Mouse (Mus musculus) ovary, postnatal 36 days (tissue): Measurements from ENCODE around the gene Pex13.

Experiments used
- DNase-seq: peaks from one replicate; pipeline ENCODE4 v3.0.0; 2022; ENCODE audit warnings: low spot score, mixed read lengths

Gene Pex13

GRCm38 (mm10) chr11:23665798-23666501 is at the start of gene Pex13:
TSS of gene Pex13 (minus strand) at chr11:23665959.
- DNase-seq, result peak; percentile 94

- no peak for DNase-seq
Measured at GRCm38 (mm10) chr11:23712299-23712698, 46.5 kb upstream of the Pex13 start.

GRCm38 (mm10) chr11:23704604-23705294 is 39.0 kb upstream of the Pex13 start:
- no peak for DNase-seq

DNA sequence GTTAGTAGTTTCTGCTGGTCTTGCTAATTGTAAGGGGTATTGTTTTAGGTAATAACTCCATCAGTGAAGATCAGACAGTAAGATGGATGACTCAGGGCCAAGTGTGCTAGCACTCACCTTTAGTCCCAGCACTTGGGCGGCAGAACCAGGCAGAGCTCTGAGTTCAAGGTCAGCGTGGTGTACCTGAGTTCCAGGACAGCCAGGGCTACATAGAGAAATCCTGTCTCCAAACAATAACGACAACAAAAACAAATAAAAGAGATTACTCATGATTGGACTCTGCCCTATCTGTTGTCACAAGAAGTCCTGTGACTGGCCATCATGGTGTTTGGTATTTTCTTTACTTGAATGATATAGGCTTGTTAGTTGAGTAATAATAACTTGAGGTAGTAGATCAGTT is 36.1 kb upstream of the Pex13 start:
- no peak for DNase-seq

DNA sequence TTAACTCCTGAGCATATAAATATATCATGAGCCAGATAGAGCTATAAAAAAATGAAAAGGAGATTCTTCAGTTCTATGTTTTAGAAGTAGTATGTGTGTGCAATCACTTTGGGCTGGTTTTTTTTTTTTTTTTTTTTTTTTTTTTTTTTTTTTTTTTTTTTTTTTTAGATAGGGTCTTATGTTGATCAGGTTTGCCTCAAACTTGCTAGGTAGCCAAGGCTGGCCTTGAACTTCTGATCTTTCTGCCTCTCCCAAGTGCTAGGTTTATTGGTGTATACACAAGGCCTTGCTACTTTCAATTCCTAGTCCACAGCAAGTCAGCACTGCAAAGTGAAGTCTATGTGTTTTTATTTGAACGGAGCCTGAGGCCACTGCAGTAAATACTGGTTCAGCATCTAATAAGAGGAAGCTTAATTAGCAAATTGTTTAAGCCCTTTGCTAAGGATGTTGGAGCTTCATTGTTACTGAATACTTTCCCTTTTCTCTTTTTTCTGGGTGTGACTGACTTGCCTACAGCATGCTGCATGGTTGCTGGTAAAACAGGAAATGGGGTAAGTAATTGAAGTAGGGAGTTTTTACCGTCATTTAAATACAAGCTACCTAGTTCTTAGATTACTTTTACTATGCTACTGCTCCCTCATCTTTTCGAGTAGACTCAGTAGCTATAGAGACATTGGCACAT is 33.8 kb upstream of the Pex13 start:
- DNase-seq, result no peak

DNA sequence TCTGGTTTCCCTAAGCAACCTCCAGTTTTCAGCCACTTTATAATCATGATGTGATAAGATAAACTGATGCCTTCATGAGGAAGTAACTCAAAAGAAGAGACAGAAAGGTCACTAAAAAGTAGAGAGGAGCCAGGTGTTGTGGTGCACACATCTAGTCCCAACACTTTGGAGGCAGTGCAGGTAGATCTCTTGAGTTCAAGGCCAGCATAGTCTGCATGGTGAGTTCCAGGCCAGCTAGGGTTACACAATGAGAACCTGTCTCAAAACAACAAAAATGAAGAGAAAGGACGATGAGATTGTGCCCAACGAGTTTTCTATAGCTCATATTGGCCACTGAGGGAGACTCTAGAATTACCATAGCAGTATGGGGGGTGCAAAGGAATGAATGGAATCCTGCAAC is 32.8 kb upstream of the Pex13 start:
- no peak for DNase-seq

DNA sequence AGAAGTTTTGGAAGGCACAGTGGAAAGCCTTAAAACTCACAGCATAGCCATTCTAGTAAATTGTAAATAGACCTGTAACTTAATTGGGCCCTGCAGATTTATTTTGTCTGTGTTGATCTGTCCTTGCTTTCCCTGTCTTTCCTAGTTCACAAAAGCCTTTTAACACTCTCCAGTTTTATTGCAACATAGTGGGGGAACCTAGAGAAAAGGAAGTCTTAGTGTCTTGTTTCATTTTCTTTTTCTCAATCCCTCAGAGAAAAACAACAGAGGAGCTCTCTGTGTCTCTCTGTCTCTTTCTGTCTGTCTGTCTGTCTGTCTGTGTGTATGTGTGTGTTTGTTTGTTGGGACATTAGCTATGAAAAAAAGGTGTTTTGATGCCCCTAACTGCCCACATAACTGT is 30.1 kb upstream of the Pex13 start:
- no peak for DNase-seq

DNA sequence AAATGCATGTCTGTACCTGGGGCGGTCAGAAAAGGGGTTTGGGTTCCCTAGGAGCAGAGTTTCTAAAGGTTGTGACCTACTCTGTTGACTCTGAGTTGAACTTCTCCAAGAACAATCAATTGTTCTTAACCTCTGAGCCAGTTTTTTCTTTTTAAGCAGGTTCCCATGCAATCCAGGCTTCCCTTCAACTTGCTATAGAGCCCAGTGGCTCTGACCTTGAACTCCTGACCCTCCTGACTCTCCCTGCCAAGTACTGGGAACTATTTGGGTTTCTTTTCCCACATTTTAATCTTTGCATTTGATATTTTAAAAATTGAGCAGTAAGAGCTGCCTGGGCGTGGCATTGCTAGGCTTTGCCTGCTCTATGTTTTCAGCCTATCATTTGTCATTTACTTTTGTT is 27.5 kb upstream of the Pex13 start:
- peak; percentile 17 for DNase-seq

DNA sequence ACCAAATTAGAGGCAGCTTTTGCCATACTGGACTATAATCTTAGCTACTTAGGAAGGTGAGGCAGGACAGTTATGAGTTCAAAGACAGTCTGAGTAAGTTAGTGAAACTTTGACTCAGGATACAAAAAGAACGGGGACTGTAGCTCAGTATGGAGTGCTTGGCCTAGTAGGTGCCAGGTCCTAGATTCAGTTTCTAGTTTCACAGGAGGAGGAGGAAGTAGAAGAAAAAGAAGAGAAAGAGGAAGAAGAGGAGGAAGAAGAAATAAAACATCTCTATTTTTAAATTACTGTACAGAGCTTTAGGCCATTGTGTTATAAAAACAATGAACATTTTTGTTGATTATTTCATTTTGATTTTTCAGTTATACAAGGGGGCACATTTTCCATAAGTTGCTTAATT is 22.3 kb upstream of the Pex13 start:
- no peak for DNase-seq

DNA sequence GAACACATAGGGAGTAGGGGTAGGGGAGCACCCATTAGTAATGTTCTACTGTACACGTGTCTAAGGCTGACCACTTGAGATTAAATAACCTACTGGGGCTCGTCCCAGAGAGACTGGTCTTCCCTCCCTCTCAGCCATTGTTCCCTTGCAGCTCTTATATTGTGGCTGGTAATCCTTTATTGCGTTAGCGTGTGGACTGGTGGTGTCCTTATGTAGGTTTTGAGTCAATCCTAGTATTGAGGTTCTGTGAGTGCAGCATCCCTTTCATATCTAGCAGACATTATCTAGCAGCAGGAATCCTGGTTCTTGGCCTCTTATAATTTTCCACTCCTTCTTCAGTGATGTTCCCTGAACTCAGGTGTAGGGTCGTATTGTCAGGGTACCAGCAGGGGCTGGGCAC is 20.9 kb upstream of the Pex13 start:
- DNase-seq, result no peak

DNA sequence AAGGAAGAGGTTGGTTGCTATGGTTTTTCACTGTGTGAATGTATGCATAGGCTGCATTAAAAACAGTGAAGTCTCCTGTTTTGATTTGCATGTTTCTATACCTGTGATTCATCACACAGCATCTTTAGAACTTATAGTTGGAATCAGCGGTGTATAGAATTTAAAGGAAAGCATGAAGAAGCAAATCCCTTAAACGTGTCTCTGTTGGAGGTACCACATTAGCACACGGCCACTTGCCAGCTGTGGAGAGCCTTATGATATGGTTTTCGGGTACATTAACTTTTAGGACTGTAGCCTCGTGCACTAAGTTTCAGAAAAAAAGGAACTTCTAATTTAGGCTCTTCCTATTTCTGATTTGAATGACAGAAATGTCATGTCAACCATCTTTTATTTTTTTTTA is 16.8 kb upstream of the Pex13 start:
- DNase-seq, result no peak

- no peak for DNase-seq
Measured at GRCm38 (mm10) chr11:23680435-23680950, 14.7 kb upstream of the Pex13 start.

- DNase-seq, result no peak
Measured at GRCm38 (mm10) chr11:23679044-23679642, 13.4 kb upstream of the Pex13 start.

DNA sequence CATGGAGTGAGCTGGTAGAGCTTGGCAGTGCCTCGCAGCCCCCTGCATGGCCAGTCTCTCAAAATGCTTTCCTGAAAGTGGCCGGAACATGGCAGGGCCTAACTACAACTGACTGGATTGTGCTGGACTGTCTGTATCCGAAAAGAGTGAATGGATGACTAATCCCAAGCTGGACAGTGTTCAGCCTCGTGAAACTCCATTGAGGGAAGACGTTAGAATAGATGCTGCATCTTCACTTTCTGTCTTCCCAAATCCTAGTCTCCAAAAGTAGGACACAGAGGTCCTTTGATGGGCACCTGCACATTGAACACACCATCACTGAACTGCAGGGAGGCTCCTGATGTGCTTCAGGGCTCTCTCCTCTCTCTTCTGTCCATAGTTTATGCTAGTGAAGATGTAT is 10.3 kb upstream of the Pex13 start:
- no peak for DNase-seq

- no peak for DNase-seq
Measured at GRCm38 (mm10) chr11:23672256-23672749, 6.5 kb upstream of the Pex13 start.

- DNase-seq, result no peak
Measured at GRCm38 (mm10) chr11:23667128-23667527, 1.4 kb upstream of the Pex13 start.

DNA sequence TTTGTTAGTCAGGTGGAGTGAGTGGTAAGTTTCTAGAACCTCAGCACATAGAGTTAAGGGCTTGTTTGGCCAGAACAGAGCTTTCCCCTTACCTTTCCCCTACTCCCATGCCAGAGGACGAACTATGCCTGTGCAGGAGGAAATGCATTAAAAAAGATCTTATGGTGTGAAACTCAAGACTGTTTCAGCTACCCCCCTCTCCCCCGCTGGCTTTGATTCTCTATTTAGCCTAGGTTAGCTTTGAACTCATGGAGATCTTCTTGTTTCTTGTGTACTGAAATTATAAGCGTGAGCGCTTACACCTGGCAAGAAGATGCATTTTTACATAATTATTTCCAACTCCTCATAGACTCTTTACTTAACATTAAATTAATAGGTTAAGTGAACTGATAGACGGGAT is 767 bp upstream of the Pex13 start:
- DNase-seq, result no peak

GRCm38 (mm10) chr11:23665311-23665786 is 410 bp downstream of the Pex13 start, which contains the start of gene Pus10:
TSS of gene Pus10 (plus strand) at chr11:23665674.
- DNase-seq, result no peak

GRCm38 (mm10) chr11:23664232-23664631 is 1.5 kb downstream of the Pex13 start:
- no peak for DNase-seq

DNA sequence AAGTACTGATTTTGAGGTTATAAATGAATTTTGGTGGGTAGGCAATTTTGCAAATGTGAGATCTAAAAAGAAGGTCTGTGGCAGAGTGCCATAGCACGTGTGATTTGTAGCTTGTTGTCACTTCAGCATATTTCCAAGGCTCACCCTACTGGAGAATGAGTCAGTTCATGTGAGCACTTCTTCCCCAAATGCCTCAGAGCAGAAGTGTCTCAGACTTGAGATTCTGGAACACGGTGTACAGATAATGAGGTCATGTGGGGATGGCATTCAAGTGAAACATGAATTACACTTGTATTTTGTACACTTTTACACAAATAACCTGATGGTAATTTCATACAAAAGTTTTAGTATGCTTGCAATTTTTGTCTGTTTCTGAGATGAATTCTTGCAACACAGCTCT is 8.0 kb downstream of the Pex13 start:
- no peak for DNase-seq

GRCm38 (mm10) chr11:23653666-23654065 is 12.1 kb downstream of the Pex13 start:
- no peak for DNase-seq

- DNase-seq, result no peak
Measured at GRCm38 (mm10) chr11:23647835-23648234, 17.9 kb downstream of the Pex13 start.
